8 mouse cellular contexts compared by ENCODE assay signal in genomic region chr3:89714359-89715206, GRCm38 (mm10). TPM values are rescaled to one million over a fixed set of nuclear protein-coding genes. Genes with fewer than 3 reads are reported as not detected.
DNase-seq lines count a peak whose midpoint lies in the region; ATAC-seq lines count a peak whose summit lies in the region.

Gene Adar (plus strand): TSS chr3:89715022.

- no peaks in the 10 kb centered on the region for H3K9me3 ChIP-seq in hindbrain, embryonic 10.5 days
- no peaks in the 10 kb centered on the region for H3K9me3 ChIP-seq in lung, embryonic 16.5 days (ENCODE audit: control insufficient read depth, low read length)

- peak within 1 kb of the TSS; percentile 94 for H3K27ac ChIP-seq in hindbrain, embryonic 10.5 days
- H3K27ac ChIP-seq in lung, embryonic 16.5 days (ENCODE audit: low read length): no peak within 1 kb of the TSS

- DNase-seq in Muller cell, postnatal 12 days (ENCODE audit: inconsistent ontology term): peak; percentile 92
- peak; percentile 87 for DNase-seq in cerebellum, adult 9-11 months
- peak; percentile 89 to 96 for DNase-seq in frontal cortex, adult 2 months (ENCODE audit: extremely low spot score in 1 of 2, low spot score in 1 of 2)
- peak; percentile 88 for DNase-seq in hindbrain, embryonic 10.5 days (ENCODE audit: low spot score)
- DNase-seq in layer of hippocampus, adult 9-11 months: peak; percentile 93
- peak; percentile 63 for DNase-seq in ovary, postnatal 10 days (ENCODE audit: low spot score)
- DNase-seq in thymus, postnatal 10 days (ENCODE audit: low spot score in 2 of 2): peak; percentile 38 to 68

- peak within 1 kb of the TSS; percentile 95 for H3K4me2 ChIP-seq in lung, embryonic 16.5 days (ENCODE audit: low read depth, low read length)

- H3K9ac ChIP-seq in lung, embryonic 16.5 days (ENCODE audit: low read length): peak within 1 kb of the TSS; percentile 81

- 7% methylated on average over 28 of the region's 28 CpGs for WGBS in hindbrain, embryonic 10.5 days
- 5% methylated on average over 28 of the region's 28 CpGs for WGBS in lung, embryonic 16.5 days

- peaks cover 25% of the 10 kb centered on the region for H3K4me1 ChIP-seq in hindbrain, embryonic 10.5 days (replicated peaks)
- peaks cover 3% of the 10 kb centered on the region for H3K4me1 ChIP-seq in lung, embryonic 16.5 days (replicated peaks; ENCODE audit: control insufficient read depth, insufficient read depth, low read length)

- no peaks in the 10 kb centered on the region for H3K36me3 ChIP-seq in hindbrain, embryonic 10.5 days
- no peaks in the 10 kb centered on the region for H3K36me3 ChIP-seq in lung, embryonic 16.5 days (ENCODE audit: control insufficient read depth, insufficient read depth, low read length)

- H3K27me3 ChIP-seq in hindbrain, embryonic 10.5 days (ENCODE audit: insufficient read depth, poor library complexity, severe bottlenecking): 0 out of 2 replicates have a peak, but pooled peaks cover 5% of the 10 kb centered on the region
- no peaks in the 10 kb centered on the region for H3K27me3 ChIP-seq in lung, embryonic 16.5 days (ENCODE audit: control insufficient read depth, insufficient read depth, low read depth, low read length)

- H3K4me3 ChIP-seq in hindbrain, embryonic 10.5 days: peak within 1 kb of the TSS; percentile 100
- H3K4me3 ChIP-seq in lung, embryonic 16.5 days (ENCODE audit: low read length): peak within 1 kb of the TSS; percentile 86

- peak; percentile 74 for ATAC-seq in lung, embryonic 16.5 days (ENCODE audit: low read depth)

RNA-seq across cellular contexts. Expression of gene Adar, which starts in this region (rescaled TPM):
- 99.0 and 108 TPM in 2 replicates for polyA plus RNA-seq in frontal cortex, adult 2 months (2012; rRNA removed)
- polyA plus RNA-seq in hindbrain, embryonic 10.5 days (2016; fragmentation: Nextera tagmentation; extraction: Ambion mirVana): 16.4 and 17.6 TPM in 2 replicates
- 10.3 and 10.9 TPM in 2 replicates for polyA plus RNA-seq in lung, embryonic 16.5 days (2015; fragmentation: Nextera tagmentation; extraction: Ambion mirVana)
